Mouse (Mus musculus) heart, adult 8-10 months (tissue): ENCODE measurements around the gene Slc35g1. TPM values are rescaled to one million over a fixed set of nuclear protein-coding genes. Genes with fewer than 3 reads are reported as not detected.

ENCODE experiments used
- DNase-seq: peaks from one replicate; pipeline ENCODE4 v3.0.0; 2022; ENCODE audit warnings: low spot score
- total RNA-seq, 4 experiments: library from RNA; stranded (reverse); gene quantifications; 2 replicates each; pipeline ENCODE4 v1.2.4; 2022

The Slc35g1 gene
- total RNA-seq, 4 experiments from 2014 or later = 2.1 to 3.0 (median 2.4) TPM

- DNase-seq = no peak
These were observed 7.9 kb upstream of the Slc35g1 start for GRCm38 (mm10) chr19:38387835-38388234.

GRCm38 (mm10) chr19:38396633-38396970 is 822 bp downstream of the Slc35g1 start:
- DNase-seq = no peak

- DNase-seq = no peak
These were observed 1.2 kb downstream of the Slc35g1 start for GRCm38 (mm10) chr19:38397004-38397403.

- no peak for DNase-seq
These were observed 3.2 kb downstream of the Slc35g1 start for GRCm38 (mm10) chr19:38398966-38399365.

GRCm38 (mm10) chr19:38400851-38401250 is 5.1 kb downstream of the Slc35g1 start:
- DNase-seq = no peak

- DNase-seq = no peak
These were observed 5.6 kb downstream of the Slc35g1 start for GRCm38 (mm10) chr19:38401416-38401815.

GRCm38 (mm10) chr19:38410357-38411056 is 14.7 kb downstream of the Slc35g1 start:
- DNase-seq = no peak

GRCm38 (mm10) chr19:38413861-38414260 is 18.1 kb downstream of the Slc35g1 start:
- no peak for DNase-seq

GRCm38 (mm10) chr19:38418819-38419423 is 23.1 kb downstream of the Slc35g1 start:
- DNase-seq = no peak

- no peak for DNase-seq
These were observed 25.0 kb downstream of the Slc35g1 start for GRCm38 (mm10) chr19:38420751-38421295.

- DNase-seq = no peak
These were observed 25.7 kb downstream of the Slc35g1 start for GRCm38 (mm10) chr19:38421436-38421835.

GRCm38 (mm10) chr19:38422926-38423325 is 27.1 kb downstream of the Slc35g1 start:
- DNase-seq = no peak

- peak; percentile 40 for DNase-seq
These were observed 28.1 kb downstream of the Slc35g1 start for GRCm38 (mm10) chr19:38423884-38424283.

- DNase-seq = no peak
These were observed 28.8 kb downstream of the Slc35g1 start for GRCm38 (mm10) chr19:38424581-38424980.

GRCm38 (mm10) chr19:38429269-38429668 is 33.5 kb downstream of the Slc35g1 start:
- peak; percentile 17 for DNase-seq

GRCm38 (mm10) chr19:38430475-38430874 is 34.7 kb downstream of the Slc35g1 start:
- no peak for DNase-seq

GRCm38 (mm10) chr19:38431326-38431725 is 35.5 kb downstream of the Slc35g1 start:
- no peak for DNase-seq

- DNase-seq = no peak
These were observed 36.2 kb downstream of the Slc35g1 start for GRCm38 (mm10) chr19:38432021-38432420.

- DNase-seq = peak; percentile 34
These were observed 37.6 kb downstream of the Slc35g1 start for GRCm38 (mm10) chr19:38433381-38433780.

GRCm38 (mm10) chr19:38435221-38435620 is 39.4 kb downstream of the Slc35g1 start:
- DNase-seq = no peak

GRCm38 (mm10) chr19:38441860-38442259 is 46.1 kb downstream of the Slc35g1 start:
- DNase-seq = no peak

GRCm38 (mm10) chr19:38445758-38446157 is 50.0 kb downstream of the Slc35g1 start:
- DNase-seq = no peak
